Mouse (Mus musculus) retina, embryonic 14.5 days (tissue): Measurements from ENCODE around the gene Apaf1.

Experiments
- DNase-seq: peaks from one replicate; pipeline ENCODE4 v3.0.0-alpha.2; 2015; ENCODE audit warnings: low spot score

The Apaf1 gene

GRCm38 (mm10) chr10:91081959-91082507 is 537 bp downstream of the Apaf1 start:
- peak; percentile 55 for DNase-seq

- DNase-seq: no peak
These were observed 2.0 kb downstream of the Apaf1 start for GRCm38 (mm10) chr10:91080540-91080939.

- DNase-seq: no peak
These were observed 5.9 kb downstream of the Apaf1 start for GRCm38 (mm10) chr10:91076667-91077066.

- no peak for DNase-seq
These were observed 9.2 kb downstream of the Apaf1 start for GRCm38 (mm10) chr10:91073345-91073744.

GRCm38 (mm10) chr10:91071768-91072167 is 10.8 kb downstream of the Apaf1 start:
- DNase-seq: peak; percentile 40

GRCm38 (mm10) chr10:91062355-91062754 is 20.2 kb downstream of the Apaf1 start:
- DNase-seq: no peak

GRCm38 (mm10) chr10:91060742-91061141 is 21.8 kb downstream of the Apaf1 start:
- peak; percentile 58 for DNase-seq

GRCm38 (mm10) chr10:91052734-91053133 is 29.8 kb downstream of the Apaf1 start:
- DNase-seq: no peak

- no peak for DNase-seq
These were observed 31.4 kb downstream of the Apaf1 start for GRCm38 (mm10) chr10:91051156-91051555.

GRCm38 (mm10) chr10:91049696-91050095 is 32.9 kb downstream of the Apaf1 start:
- no peak for DNase-seq

- DNase-seq: peak; percentile 87
These were observed 48.6 kb downstream of the Apaf1 start for GRCm38 (mm10) chr10:91033942-91034341.

GRCm38 (mm10) chr10:91032399-91032798 is 50.2 kb downstream of the Apaf1 start:
- peak; percentile 80 for DNase-seq

GRCm38 (mm10) chr10:91031176-91031575 is 51.4 kb downstream of the Apaf1 start:
- DNase-seq: no peak

GRCm38 (mm10) chr10:91029002-91029539 is 53.5 kb downstream of the Apaf1 start:
- DNase-seq: no peak

GRCm38 (mm10) chr10:91027964-91028363 is 54.6 kb downstream of the Apaf1 start:
- no peak for DNase-seq

GRCm38 (mm10) chr10:91027468-91027867 is 55.1 kb downstream of the Apaf1 start:
- DNase-seq: no peak

- DNase-seq: no peak
These were observed 76.6 kb downstream of the Apaf1 start for GRCm38 (mm10) chr10:91005858-91006538.

- no peak for DNase-seq
These were observed 81.1 kb downstream of the Apaf1 start for GRCm38 (mm10) chr10:91001421-91001820.

- no peak for DNase-seq
These were observed 82.7 kb downstream of the Apaf1 start for GRCm38 (mm10) chr10:90999899-91000298.

- peak; percentile 24 for DNase-seq
These were observed 88.7 kb downstream of the Apaf1 start for GRCm38 (mm10) chr10:90993869-90994268.

- DNase-seq: no peak
These were observed 90.3 kb downstream of the Apaf1 start for GRCm38 (mm10) chr10:90992237-90992636.

- no peak for DNase-seq
These were observed 92.2 kb downstream of the Apaf1 start for GRCm38 (mm10) chr10:90990340-90990739.

- no peak for DNase-seq
These were observed 99.5 kb downstream of the Apaf1 start for GRCm38 (mm10) chr10:90983046-90983445.

- no peak for DNase-seq
These were observed 100.8 kb downstream of the Apaf1 start for GRCm38 (mm10) chr10:90981811-90982210.
